Mouse (Mus musculus): ENCODE data around the gene Olfr904.
"Not testable (repeated sequence)": the region's sequence is repeated elsewhere in the genome, so short reads cannot be mapped to it uniquely, and the experiment has no call there.

Gene Olfr904

DNA sequence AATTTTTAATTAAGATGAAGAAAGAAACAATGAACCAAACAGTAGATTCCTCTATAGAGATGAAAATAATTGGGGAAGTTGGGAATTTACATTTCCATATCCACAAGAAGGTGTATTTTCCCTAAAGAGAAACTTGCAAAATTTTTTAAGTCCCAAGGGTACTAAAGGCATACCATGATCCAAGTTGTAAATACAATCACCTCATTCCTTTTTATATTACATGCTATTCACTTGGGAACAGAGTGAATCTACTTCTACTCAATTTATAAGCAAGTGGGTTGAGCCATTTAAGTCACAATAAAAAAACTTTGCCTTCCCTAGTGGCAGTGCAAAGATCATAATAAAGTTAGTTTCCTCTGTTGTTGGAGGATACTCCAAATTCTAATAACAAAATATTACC lies at the start of gene Olfr904:
Gene Olfr904, plus strand, starts transcription at position 301 of the 400 bp plus-strand sequence.
- no peak for DNase-seq (ENCODE audit: low spot score in 2 of 2)

- DNase-seq (ENCODE audit: low spot score in 2 of 2), result not testable (repeated sequence)
These were observed 49.4 kb upstream of the Olfr904 start for GRCm38 (mm10) chr9:38413502-38413901.

DNA sequence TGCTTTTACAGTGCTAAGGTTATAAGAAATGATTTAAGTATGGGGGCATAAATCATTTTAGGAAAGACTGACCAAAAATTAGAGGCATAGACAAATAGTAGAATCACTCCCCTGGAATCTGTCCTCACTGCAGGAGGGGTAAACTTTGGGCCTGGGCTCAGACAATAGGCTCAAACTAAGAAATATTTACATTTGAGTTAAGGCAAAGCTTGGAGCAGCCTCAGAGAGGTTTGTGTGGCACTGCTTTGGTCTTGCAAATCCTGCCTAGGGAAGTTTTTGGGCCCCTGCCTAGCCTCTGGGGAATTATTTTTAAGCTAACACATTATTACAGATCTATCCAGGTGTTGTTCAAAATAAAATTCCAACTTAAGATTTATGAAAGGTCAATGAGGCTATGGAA lies 39.1 kb upstream of the Olfr904 start:
- DNase-seq (ENCODE audit: low spot score in 2 of 2), result no peak

- DNase-seq (ENCODE audit: low spot score in 2 of 2), result no peak
These were observed 35.9 kb upstream of the Olfr904 start for GRCm38 (mm10) chr9:38427026-38427425.

GRCm38 (mm10) chr9:38429155-38429554 lies 33.8 kb upstream of the Olfr904 start, which contains the start of gene Olfr901:
TSS of gene Olfr901 (plus strand) at chr9:38429455.
- DNase-seq (ENCODE audit: low spot score in 2 of 2), result no peak

DNA sequence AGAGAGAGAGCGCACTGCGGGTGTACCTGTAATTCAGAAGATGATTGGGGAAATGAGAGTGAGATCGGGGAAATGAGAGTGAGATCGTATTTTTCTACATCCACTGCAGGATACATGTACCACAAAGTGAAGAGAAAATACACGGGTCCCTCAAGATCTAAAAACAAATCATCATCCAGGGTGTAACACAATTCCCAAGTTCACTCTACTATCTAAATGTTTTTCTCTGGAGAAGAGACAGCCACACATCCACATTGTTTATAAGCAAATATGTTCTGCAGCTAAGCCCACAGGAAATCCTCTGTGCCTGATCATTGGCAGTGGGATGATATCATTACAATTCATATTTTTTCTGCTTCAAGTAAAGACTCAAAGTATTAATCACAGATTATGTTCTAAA lies 15.6 kb upstream of the Olfr904 start, which contains the start of gene Olfr902:
Gene Olfr902, plus strand, starts transcription at position 301 of the 400 bp plus-strand sequence.
- no peak for DNase-seq (ENCODE audit: low spot score in 2 of 2)

- no peak for DNase-seq (ENCODE audit: low spot score in 2 of 2)
These were observed 7.9 kb downstream of the Olfr904 start, which contains the start of gene Olfr905 for GRCm38 (mm10) chr9:38470807-38471206. TSS of gene Olfr905 (plus strand) at chr9:38471107.

GRCm38 (mm10) chr9:38486785-38487184 lies 23.8 kb downstream of the Olfr904 start, which contains the start of gene Olfr906:
TSS of gene Olfr906 (plus strand) at chr9:38487085.
- no peak for DNase-seq (ENCODE audit: low spot score in 2 of 2)

GRCm38 (mm10) chr9:38495501-38495900 lies 32.6 kb downstream of the Olfr904 start, which contains the start of gene Olfr907:
TSS of gene Olfr907 (plus strand) at chr9:38495801.
- no peak for DNase-seq (ENCODE audit: low spot score in 2 of 2)

DNA sequence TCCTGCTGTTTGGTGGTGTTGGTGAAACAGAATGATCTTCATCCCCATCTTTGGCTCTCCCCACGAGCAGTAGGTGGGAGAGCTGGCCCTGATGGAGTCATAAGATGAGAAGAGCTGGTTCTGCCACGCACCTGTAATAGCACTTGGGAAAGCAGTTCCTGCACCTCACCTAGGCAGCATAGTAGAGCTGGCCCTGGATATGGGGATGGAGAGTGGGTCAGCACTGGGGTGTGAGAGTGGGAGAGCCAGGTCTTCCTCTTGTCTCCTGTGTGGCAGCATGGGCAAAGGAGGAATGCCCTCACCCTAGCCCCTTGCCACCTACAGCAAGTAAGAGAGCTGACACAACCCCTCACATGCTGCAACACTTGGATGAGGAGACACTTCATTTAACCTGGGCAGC lies 49.4 kb downstream of the Olfr904 start:
- DNase-seq (ENCODE audit: low spot score in 2 of 2), result no peak
